Mouse (Mus musculus) monocyte, adult 5-6 weeks (primary cell): ENCODE data around the gene Plxnb3. TPM values are rescaled to one million over a fixed set of nuclear protein-coding genes. Genes with fewer than 3 reads are reported as not detected.
"Not testable (repeated sequence)": the region's sequence is repeated elsewhere in the genome, so short reads cannot be mapped to it uniquely, and the experiment has no call there.

Experiments used
- ATAC-seq: fragments of 153-309, 156-312 bp; replicated peaks from 2 replicates; pipeline ENCODE4 v1.8.0; 2017; ENCODE audit warnings: mild to moderate bottlenecking; ENCODE audit not compliant: low TSS enrichment, insufficient number of reproducible peaks, severe bottlenecking, poor library complexity, low FRiP score
- total RNA-seq: library from RNA; stranded (forward); fragments of 200-1000, 200-491, 200-594 nt; gene quantifications from 3 replicates; pipeline ENCODE4 v1.2.3, GENCODE M21; 2017

Gene Plxnb3
- total RNA-seq: 2.7 to 6.1 TPM (median 3.9 TPM) in 3 replicates

DNA sequence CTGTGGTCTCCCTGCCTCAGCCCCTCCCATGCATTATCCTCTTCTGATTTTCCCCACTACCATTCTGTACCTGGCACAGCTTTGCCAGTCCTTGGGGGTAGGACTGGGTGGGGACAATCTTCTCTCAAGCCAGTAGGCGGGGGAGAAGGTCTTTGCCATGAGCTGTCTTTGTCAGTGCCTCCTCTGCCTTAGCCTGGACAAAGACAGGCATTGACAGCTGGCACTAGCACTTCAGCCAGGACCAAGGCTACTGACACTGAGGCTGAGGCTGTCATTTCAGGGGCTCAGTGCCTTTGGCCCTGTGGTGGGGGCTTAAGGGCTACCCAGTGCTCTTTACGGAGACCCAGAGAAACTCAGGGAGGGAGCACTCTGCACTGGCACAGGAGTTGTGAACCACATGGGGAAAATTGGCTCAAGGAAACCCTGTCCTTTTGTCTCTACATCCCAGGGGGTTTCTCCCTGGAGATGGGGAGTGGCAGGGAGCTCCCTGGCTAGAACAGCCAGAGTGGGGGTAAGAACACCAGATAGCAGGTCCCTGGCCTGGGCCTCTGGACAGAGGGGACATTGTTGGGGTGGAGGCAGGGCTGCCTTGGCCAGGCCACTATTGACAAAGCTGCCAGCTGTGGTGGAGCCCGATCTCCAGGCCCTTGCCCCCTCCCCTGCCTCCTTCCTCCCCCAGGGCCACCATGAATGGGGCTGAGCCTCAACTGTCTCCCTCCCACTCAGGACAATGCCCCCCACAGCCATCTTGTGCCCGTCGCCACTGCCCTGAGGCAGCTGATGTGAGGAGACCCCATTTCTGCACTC lies at the start of gene Plxnb3:
Gene Plxnb3 (plus strand): TSS at position 757 of the 807 bp plus-strand sequence.
- ATAC-seq: no peak

DNA sequence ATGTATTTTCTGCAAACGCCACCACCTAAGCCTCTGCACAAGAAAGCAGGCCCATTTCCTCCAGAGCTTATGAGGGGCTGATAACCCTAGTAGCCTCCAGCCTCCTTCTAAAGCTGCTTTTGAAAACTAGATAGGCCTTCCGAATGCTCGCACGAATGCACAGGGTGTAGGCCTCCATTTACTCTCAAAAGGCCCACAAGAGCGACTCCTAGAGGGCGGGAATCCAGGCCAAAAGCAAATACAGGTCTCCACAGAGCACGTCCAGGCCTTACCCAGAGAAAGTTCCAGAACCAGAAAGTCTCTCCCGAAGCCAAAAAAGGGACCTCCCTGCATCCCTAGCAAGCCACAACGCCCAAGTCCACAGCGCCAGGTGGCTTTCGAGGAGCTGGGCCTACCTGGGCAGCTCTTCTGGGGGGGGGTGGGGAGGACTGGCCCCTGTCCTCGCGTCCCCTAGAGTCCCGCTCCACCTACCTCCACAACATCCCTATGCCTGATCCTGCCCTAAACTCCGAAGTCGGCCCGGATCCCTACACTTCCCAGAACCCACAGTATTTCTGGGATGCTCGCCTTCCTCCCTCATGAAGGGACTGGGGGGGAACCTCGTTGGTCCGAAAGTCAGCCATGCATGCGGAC lies 41.3 kb upstream of the Plxnb3 start:
- ATAC-seq: no peak

DNA sequence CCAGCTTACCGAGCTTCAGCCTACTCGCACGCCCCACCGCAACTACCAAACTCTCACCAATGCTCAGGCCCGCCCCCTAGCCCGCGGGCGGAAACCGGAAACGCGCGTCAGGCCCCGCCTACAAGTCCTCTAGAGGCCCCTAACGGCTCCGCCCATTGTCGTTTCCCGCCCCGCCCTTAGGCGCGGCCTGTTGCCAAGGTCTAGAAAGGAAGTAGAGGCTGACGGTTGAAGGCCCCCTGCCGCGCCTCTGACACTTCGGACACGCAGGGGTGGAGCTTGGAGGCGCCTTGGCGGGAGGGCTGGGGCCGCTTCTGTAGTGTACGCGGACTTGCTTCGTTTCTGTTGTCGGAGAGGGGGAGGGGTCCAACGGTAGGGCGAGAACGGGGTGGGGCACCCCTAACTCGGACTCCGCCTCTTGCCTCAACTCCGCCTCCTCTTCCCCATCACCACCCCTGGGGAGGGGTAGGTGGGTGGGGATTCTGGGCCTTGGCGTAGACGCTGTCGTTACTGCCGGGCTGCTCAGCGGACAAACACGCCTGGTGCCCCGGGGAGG lies 40.7 kb upstream of the Plxnb3 start, which contains the start of the genes Bcap31 and Abcd1:
Gene Bcap31 (minus strand): TSS at position 67 of the 553 bp plus-strand sequence.
Gene Abcd1 (plus strand): TSS at position 489 of the 553 bp plus-strand sequence.
- peak; percentile 81 for ATAC-seq

DNA sequence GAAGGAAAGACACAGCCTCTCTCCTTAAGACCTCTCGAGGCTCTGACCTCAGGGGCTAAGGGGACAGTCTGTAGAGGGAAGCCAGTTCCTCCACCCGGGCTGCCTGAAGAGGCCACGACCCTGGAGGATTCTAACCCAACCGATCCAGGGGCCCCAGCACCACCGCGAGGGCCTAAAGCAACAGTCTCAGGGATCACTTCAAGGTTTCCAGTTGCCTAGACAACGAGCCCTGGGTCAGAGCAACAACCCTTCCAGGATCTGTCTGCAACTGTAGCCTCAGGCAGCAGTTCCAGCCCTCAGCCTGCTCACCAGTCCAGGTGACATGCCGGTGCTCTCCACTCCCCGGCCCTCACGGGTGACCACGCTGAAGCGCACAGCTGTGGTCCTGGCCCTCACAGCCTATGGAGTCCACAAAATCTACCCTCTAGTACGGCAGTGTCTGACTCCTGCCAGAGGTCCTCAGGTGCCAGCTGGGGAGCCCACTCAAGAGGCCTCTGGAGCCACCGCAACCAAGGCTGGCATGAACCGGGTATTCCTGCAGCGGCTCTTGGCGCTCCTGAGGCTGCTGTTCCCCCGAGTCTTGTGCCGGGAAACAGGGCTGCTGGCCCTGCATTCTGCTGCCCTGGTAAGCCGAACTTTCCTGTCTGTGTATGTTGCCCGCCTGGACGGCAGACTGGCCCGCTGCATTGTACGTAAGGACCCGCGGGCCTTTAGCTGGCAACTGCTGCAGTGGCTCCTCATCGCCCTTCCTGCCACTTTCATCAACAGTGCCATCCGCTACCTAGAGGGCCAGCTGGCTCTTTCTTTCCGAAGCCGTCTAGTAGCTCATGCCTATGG lies 40.0 kb upstream of the Plxnb3 start:
- no peak for ATAC-seq

DNA sequence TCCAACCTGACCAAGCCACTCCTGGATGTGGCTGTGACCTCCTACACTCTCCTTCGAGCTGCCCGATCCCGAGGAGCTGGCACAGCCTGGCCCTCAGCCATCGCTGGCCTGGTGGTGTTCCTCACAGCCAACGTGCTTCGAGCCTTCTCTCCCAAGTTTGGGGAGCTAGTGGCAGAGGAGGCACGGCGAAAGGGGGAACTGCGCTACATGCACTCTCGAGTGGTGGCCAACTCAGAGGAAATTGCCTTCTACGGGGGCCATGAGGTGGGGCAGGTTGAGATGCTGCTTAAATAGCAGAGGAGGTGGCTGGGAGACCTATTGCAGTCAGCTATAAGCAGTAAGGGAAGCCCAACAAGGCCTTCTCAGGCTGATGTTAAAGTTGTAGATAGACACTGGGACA lies 39.2 kb upstream of the Plxnb3 start:
- no peak for ATAC-seq

DNA sequence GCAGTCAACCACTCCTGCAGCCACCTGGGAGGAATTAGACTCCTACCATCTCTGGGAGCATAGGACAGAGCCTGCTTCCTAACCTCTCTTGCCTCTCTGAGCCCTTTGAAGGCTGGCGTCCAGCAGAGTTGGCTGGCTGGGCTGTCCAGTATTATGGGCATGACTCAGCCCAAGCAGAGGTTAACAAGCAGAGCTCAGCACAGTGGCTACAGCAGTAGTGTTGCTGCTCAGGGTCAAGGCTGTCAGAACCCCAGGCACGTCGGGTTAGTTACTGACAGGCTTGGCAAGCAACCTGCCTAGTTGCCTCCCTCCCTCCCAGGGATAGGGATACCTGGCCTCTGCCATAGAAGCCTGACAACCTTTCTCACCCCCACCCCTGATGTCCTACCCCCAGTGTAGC lies 38.6 kb upstream of the Plxnb3 start:
- no peak for ATAC-seq

DNA sequence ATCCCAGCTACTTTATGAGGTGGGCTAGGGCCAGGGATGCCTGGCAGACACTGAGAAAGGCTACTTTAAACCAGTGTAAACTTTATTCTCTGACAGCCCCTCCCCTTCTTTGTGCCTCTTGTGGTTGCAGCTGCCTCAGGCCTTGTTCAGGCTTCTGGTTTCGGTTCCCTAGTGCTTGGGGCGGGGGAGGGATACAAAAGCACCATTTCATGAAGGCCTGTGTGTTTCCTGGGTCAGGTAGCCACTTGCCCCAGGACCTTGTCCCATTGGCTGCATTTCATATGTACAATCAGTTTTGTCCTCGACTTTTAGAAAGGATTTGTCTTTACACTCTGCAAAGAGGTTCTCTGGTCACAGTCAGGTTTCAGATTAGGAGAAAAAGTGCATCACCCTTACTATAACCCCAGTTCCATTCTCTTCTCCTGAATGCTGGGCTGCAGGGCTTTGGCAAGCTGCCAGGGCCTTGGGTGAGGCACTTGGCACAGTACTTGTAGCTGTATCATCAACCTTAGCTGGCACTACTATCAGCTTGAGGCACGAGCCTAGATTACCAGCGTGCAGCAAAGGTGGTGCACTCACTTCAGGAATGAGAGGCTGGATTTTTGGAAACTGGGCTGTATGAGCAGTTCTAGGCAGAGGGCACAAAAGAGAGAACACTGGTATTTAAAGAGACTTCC lies 38.1 kb upstream of the Plxnb3 start:
- ATAC-seq: peak; percentile 37

DNA sequence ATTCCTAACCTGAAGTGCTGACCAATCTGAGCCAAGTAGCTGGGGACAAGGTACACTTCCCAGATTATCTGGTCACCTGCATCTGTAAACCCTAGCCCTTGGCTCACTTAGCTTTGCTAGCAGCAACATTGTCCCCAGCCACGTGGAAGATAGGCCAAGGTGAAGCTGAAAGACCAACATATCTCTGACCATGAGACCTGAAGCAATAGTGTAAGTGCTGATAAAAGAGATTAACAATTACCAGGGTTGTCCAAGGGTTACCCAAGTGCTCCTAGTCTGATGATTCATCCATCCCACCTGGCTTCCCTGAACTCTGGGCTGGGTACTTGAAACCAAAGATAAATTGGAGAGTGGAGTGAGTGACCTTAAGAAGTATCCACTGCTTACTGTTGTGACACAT lies 26.0 kb upstream of the Plxnb3 start:
- no peak for ATAC-seq

DNA sequence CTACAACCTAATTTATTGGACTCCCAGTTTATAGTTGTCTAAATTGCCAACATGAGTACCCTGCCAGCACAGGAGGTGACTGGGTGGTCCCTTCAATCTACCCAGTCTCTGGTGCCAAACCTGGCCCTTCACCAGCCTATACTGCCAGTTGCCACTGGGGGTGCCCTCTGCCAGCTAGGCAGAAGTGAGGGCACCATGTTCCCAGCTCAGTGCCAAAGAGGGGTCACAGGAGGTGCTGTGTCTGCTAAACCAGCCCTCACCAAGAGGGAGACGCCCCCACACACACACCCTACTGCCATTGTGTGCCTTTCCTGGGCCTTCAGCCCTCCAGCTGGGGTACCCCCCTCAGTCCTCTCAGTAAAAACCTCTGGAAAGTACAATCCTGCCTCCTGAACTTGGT lies 18.7 kb upstream of the Plxnb3 start:
- ATAC-seq: no peak

DNA sequence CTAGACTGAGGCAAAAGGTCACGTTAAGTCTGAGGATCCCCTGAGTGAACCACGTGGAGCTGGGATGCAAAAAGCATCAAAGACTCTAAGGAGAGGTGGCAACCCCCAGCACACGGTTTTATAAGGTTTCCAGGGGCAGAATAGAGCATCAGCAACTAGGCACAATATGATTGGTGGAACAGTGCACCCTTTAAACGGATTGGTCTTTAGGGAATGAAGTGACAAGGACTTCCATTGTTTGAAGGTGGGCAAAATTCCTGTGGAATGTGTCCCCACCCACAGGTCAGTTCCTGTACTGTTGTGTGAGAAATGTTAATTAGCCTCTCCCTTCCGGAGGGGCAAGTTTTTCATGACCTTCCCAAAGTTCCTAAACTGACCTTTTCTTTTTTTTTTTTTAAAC lies 17.7 kb upstream of the Plxnb3 start:
- no peak for ATAC-seq

DNA sequence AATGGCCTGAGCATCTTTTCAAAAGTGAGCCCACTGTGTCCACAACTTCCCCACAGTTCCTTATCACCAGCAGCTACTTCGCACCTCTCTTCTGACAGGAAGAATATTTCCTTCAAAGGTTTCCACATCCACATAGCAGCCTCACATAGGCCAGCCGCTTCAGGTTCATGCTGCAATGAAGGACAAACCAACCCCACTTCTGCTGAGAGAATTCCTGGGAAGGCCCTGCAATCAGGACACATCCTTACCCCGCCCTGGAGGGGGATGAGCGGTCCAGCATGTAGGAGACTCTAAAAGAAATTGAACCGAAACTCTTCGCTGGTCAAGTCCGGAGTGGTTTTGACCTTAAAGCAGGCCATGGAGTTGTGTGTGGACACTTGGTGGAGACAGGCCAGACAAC lies 17.0 kb upstream of the Plxnb3 start:
- not testable (repeated sequence) for ATAC-seq

DNA sequence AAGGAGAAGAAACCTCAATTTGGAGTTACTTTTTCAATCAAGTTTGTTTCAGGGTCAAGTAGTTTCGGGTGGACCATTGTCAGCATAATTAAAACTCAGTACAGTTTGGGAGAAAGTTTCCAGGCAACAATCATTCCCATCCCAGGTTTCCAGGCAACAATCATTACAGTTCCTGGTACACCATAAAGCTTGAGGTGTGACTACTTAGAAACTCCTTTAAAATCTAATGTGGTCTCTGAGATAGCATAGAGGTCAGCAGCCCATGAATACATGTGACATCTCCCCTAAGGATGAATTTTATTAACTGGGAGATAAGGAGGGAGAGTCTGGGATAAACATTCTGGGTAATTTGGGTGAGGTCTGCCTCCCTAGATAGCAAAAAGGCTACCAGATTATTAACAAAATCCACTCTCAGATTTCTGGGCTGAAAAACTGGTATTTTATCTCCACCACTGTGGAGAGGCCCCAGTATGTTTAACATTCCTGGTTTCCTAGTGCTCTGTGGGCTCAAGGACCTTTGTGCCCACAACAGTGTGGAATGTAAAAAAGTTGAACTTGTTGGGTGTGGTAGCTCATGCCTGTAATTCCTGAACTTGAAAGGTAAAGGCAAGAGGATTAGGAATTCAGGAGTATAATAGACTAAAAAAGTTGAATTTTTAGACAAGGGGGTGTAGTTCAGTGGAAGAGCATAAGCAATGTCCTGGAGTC lies 12.0 kb upstream of the Plxnb3 start:
- ATAC-seq: no peak

DNA sequence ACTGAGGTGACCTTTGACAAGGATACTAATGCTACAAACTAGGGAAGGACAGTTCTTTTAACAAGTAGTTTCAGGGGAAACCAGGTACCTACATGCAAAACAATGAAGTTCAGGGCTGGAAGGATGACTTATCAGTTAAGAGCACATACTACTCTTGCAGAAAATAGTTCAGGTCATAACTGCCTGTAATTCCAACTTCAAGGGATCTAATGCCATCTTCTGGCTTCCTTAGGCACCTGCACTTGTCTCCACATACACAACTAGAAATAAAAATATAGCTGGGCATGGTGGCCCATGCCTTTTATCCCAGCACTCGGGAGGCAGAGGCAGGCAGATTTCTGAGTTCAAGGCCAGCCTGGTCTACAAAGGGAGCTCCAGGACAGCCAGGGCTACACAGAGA lies 7.9 kb upstream of the Plxnb3 start:
- no peak for ATAC-seq

DNA sequence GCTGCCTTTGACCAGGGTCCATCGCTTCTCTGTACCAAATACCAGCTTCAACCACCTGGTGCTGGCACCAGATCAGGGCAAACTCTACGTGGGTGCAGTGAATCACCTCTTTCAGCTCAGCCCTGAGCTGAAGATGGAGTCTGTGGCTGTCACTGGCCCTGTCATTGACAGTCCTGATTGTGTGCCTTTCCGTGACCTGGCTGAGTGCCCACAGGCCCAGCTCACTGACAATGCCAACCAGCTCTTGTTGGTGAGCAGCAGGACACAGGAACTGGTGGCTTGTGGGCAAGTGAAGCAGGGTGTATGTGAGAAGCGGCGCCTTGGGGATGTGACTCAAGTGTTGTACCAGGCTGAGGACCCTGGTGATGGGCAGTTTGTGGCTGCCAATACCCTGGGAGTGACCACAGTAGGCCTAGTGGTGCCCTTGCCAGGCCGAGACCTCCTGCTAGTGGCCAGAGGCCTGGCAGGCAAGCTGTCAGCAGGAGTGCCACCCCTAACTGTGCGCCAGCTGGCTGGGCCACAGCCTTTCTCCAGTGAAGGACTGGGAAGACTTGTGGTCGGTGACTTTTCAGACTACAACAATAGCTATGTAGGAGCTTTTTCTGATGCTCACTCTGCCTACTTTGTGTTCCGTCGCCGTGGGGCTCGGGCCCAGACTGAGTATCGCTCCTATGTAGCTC lies 1.9 kb downstream of the Plxnb3 start:
- ATAC-seq: no peak

DNA sequence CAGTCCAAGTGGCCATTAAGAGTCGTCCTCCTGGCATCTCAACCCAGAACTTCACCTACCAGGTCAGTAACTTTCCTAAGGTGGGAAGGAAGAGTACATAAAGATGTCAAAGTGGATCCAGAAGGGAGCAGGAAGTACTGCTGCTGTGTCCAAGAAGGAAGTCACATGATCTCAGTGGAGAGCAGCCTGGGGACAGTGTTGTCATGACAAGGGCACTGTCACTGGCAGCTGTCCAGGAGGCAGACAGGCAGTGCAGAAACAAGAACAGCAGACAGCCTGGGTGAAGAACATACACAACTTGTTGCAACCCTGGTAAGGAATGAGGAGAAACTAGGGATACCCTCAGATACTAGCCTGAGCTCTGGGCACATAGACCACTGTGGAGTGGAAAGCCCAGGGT lies 8.4 kb downstream of the Plxnb3 start:
- peak; percentile 73 for ATAC-seq

DNA sequence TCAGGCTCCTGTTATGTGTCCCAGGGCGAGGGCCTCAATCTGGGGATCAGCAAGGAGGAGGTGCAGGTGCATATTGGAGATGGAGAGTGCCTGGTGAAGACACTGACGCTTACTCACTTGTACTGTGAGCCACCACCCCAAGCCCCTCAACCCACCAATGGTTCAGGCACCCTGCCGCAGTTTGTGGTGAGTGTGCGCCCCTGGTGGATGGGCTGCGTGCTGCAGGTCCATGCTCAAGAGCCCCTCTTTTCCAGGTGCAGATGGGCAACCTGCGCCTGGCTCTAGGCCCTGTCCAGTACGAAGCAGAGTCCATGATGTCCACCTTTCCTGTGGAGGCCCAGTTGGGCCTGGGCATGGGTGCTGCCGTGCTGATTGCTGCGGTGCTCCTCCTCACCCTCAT lies 10.4 kb downstream of the Plxnb3 start:
- ATAC-seq: no peak

DNA sequence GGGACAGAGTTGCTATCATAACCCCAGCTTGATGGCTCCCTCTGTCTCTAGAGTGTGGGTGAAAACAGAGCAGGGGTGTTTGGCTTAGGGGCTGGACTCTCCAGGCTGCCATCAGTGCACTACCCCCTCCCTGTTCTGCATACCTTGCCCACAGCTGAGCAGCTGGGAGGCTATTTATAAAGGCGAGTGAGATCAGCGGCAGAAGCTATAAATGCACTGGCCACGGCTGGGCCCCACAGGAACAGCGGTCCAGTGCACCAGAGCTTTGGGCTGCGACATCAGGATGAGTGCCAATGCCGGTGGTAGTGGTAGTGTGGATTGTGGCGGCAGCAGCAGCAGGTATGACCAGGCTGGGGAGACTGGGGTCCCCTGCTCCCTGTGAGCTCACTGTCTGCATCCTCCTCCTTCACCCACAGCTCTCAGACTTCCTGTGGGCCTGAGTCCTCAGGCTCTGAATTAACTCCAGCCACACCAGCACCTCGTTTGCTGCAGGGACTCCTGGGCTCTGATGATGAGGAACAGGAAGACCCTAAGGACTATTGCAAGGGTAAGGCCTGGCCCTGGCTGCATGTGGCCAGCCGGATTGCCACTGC lies 17.4 kb downstream of the Plxnb3 start, which contains the start of gene Srpk3:
Gene Srpk3 (plus strand): TSS at position 238 of the 593 bp plus-strand sequence.
- no peak for ATAC-seq
